Mouse (Mus musculus) forebrain, postnatal 0 days (tissue): ENCODE measurements around the gene Cplane1. TPM values are rescaled to one million over a fixed set of nuclear protein-coding genes. Genes with fewer than 3 reads are reported as not detected.

ENCODE experiments used
- ATAC-seq: fragments of 200-750 bp; cut with Nextera tagmentation; 2 replicates; pipeline ENCODE4 v1.8.0; 2017; ENCODE audit warnings: mild to moderate bottlenecking, moderate library complexity
- DNase-seq: peaks from one replicate; pipeline ENCODE4 v3.0.0-alpha.2; 2015
- H3K27ac ChIP-seq: fragments of 300-500 bp; sonication (generic); 2 replicates; pipeline ENCODE4 v1.5.1; 2014; ENCODE audit warnings: low read depth, mild to moderate bottlenecking, antibody characterized with exemption, low read length, moderate library complexity, mixed read lengths
- H3K27me3 ChIP-seq: fragments of 300-500 bp; sonication (generic); 2 replicates; pipeline ENCODE4 v1.6.1; 2014; ENCODE audit warnings: mild to moderate bottlenecking, low read length, mixed read lengths; ENCODE audit not compliant: insufficient read depth
- H3K36me3 ChIP-seq: fragments of 300-500 bp; sonication (generic); 2 replicates; pipeline ENCODE4 v1.6.1; 2014; ENCODE audit warnings: mild to moderate bottlenecking, moderate library complexity; ENCODE audit not compliant: insufficient read depth
- H3K4me1 ChIP-seq: fragments of 300-500 bp; sonication (generic); 2 replicates; pipeline ENCODE4 v1.6.1; 2014; ENCODE audit warnings: antibody characterized with exemption; ENCODE audit not compliant: insufficient read depth
- H3K4me2 ChIP-seq: fragments of 300-500 bp; sonication (generic); 2 replicates; pipeline ENCODE4 v1.6.1; 2014; ENCODE audit warnings: low read depth, mild to moderate bottlenecking, moderate library complexity
- H3K4me3 ChIP-seq: fragments of 300-500 bp; sonication (generic); 2 replicates; pipeline ENCODE4 v1.5.1; 2014; ENCODE audit warnings: low read depth, low read length, mixed read lengths
- H3K9ac ChIP-seq: fragments of 300-500 bp; sonication (generic); 2 replicates; pipeline ENCODE4 v1.6.1; 2014; ENCODE audit warnings: mild to moderate bottlenecking
- H3K9me3 ChIP-seq: fragments of 300-500 bp; sonication (generic); 2 replicates; pipeline ENCODE4 v1.6.1; 2016; ENCODE audit warnings: low read length
- CTCF ChIP-seq: sonication (generic); IDR thresholded peaks from 2 replicates; pipeline ENCODE4 v1.5.1; 2016; ENCODE audit warnings: antibody characterized with exemption, control low read depth, low read depth
- WGBS: fragments of 180-500 bp; shearing (Covaris S2); extraction: QIAGEN DNeasy Blood & Tissue Kit; methylation state at CpG from one replicate; pipeline ENCODE4 v1.1.7; 2014; 5-methylcytosine and 5-hydroxymethylcytosine counted together
- polyA plus RNA-seq: library from polyadenylated mRNA; unstranded; fragments of >200 nt; fragmentation: Nextera tagmentation; extraction: Ambion mirVana; gene quantifications from 2 replicates; pipeline ENCODE4 v1.2.1, GENCODE M21; 2015
- total RNA-seq: library from RNA; depleted of rRNA; stranded (reverse); fragments of >200 nt; gene quantifications from 2 replicates; pipeline ENCODE4 v1.2.3, GENCODE M21; 2014; rRNA removed

Cplane1 gene
- total RNA-seq (25.0 and 37.0 TPM in 2 replicates), polyA plus RNA-seq (5.3 and 10.1 TPM in 2 replicates)

GRCm38 (mm10) chr15:8168591-8169265 is at the start of gene Cplane1:
Cplane1 (plus strand) TSS chr15:8169106.
- peaks cover 12% of the 10 kb centered on the region; the same call in 1 of the 2 replicates for H3K36me3 ChIP-seq
- no peaks in the 10 kb centered on the region for H3K27me3 ChIP-seq
- peaks cover 5% of the 10 kb centered on the region; the same call in 1 of the 2 replicates for H3K4me1 ChIP-seq
- no peak for TF ChIP-seq CTCF
- H3K4me3 ChIP-seq, result peak within 1 kb of the TSS; percentile 92
- WGBS, result 1% methylated on average over 42 of the region's 47 CpGs
- peak within 1 kb of the TSS; percentile 91 for H3K27ac ChIP-seq
- ATAC-seq (peak; percentile 98), DNase-seq (peak; percentile 97)
- H3K4me2 ChIP-seq, result peak within 1 kb of the TSS; percentile 57
- H3K9ac ChIP-seq, result peak within 1 kb of the TSS; percentile 99
- H3K9me3 ChIP-seq, result no peaks in the 10 kb centered on the region

GRCm38 (mm10) chr15:8129281-8129680 is 39.6 kb upstream of the Cplane1 start:
- Histone ChIP-seq H3K9me3 (no peaks in the 10 kb centered on the region), H3K4me3 (no peak overlapping the region), H3K4me2 (no peak overlapping the region), H3K27ac (no peak overlapping the region), H3K4me1 (no peaks in the 10 kb centered on the region), H3K9ac (no peak overlapping the region), H3K27me3 (no peaks in the 10 kb centered on the region), H3K36me3 (peaks cover 62% of the 10 kb centered on the region)
- DNase-seq (no peak), ATAC-seq (no peak)
- WGBS, result 73% methylated on average over 1 of the region's 1 CpGs
- no peak for TF ChIP-seq CTCF

- H3K36me3 ChIP-seq, result peaks cover 68% of the 10 kb centered on the region
- no peak overlapping the region for H3K4me2 ChIP-seq
- no peak overlapping the region for H3K27ac ChIP-seq
- H3K9me3 ChIP-seq, result no peaks in the 10 kb centered on the region
- H3K9ac ChIP-seq, result no peak overlapping the region
- H3K4me3 ChIP-seq, result no peak overlapping the region
- no peak for ATAC-seq
- no peak for TF ChIP-seq CTCF
- DNase-seq, result no peak
- H3K27me3 ChIP-seq, result no peaks in the 10 kb centered on the region
- 96% methylated on average over 3 of the region's 3 CpGs for WGBS
- no peaks in the 10 kb centered on the region for H3K4me1 ChIP-seq
These were observed 37.6 kb upstream of the Cplane1 start for GRCm38 (mm10) chr15:8131268-8131667.

GRCm38 (mm10) chr15:8131761-8132160 is 37.1 kb upstream of the Cplane1 start:
- TF ChIP-seq CTCF, result no peak
- Histone ChIP-seq H3K4me2 (no peak overlapping the region), H3K27me3 (no peaks in the 10 kb centered on the region), H3K9me3 (no peaks in the 10 kb centered on the region), H3K4me1 (no peaks in the 10 kb centered on the region), H3K4me3 (no peak overlapping the region), H3K36me3 (peaks cover 68% of the 10 kb centered on the region), H3K9ac (no peak overlapping the region), H3K27ac (no peak overlapping the region)
- ATAC-seq, result no peak
- no peak for DNase-seq

- ATAC-seq, result no peak
- Histone ChIP-seq H3K4me3 (no peak overlapping the region), H3K27ac (no peak overlapping the region), H3K36me3 (peaks cover 65% of the 10 kb centered on the region), H3K27me3 (no peaks in the 10 kb centered on the region), H3K9ac (no peak overlapping the region), H3K4me2 (no peak overlapping the region), H3K4me1 (no peaks in the 10 kb centered on the region), H3K9me3 (no peaks in the 10 kb centered on the region)
- DNase-seq, result no peak
- no peak for TF ChIP-seq CTCF
- WGBS, result 93% methylated on average over 5 of the region's 5 CpGs
These were observed 33.3 kb upstream of the Cplane1 start for GRCm38 (mm10) chr15:8135606-8136005.

- Histone ChIP-seq H3K36me3 (peaks cover 28% of the 10 kb centered on the region), H3K27ac (no peak overlapping the region), H3K4me3 (no peak overlapping the region), H3K9me3 (no peaks in the 10 kb centered on the region), H3K4me1 (no peaks in the 10 kb centered on the region), H3K9ac (no peak overlapping the region), H3K4me2 (no peak overlapping the region), H3K27me3 (no peaks in the 10 kb centered on the region)
- 78% methylated on average over 1 of the region's 1 CpGs for WGBS
- ATAC-seq (no peak), DNase-seq (no peak)
- TF ChIP-seq CTCF, result no peak
These were observed 7.1 kb upstream of the Cplane1 start for GRCm38 (mm10) chr15:8161841-8162240.

GRCm38 (mm10) chr15:8169266-8169746 is 400 bp downstream of the Cplane1 start:
- peak; percentile 74 for ATAC-seq
- DNase-seq, result peak; percentile 76
- H3K4me3 ChIP-seq, result peak overlapping the region; percentile 92
- WGBS, result under 1% methylated on average over 24 of the region's 25 CpGs
- H3K9me3 ChIP-seq, result no peaks in the 10 kb centered on the region
- peaks cover 12% of the 10 kb centered on the region; the same call in 1 of the 2 replicates for H3K36me3 ChIP-seq
- no peak for TF ChIP-seq CTCF
- no peaks in the 10 kb centered on the region for H3K27me3 ChIP-seq
- peaks cover 5% of the 10 kb centered on the region; the same call in 1 of the 2 replicates for H3K4me1 ChIP-seq
- H3K4me2 ChIP-seq, result peak overlapping the region; percentile 57
- H3K9ac ChIP-seq, result peak overlapping the region; percentile 99
- H3K27ac ChIP-seq, result peak overlapping the region; percentile 91
